Mouse (Mus musculus) kidney, embryonic 15.5 days (tissue): ENCODE measurements around the gene Rdh16f1. TPM values are rescaled to one million over a fixed set of nuclear protein-coding genes. Genes with fewer than 3 reads are reported as not detected.

Source experiments
- ATAC-seq: fragments of 200-750 bp; cut with Nextera tagmentation; replicated peaks from 2 replicates; pipeline ENCODE4 v1.8.0; 2017; ENCODE audit warnings: moderate TSS enrichment; ENCODE audit not compliant: low FRiP score
- H3K27ac ChIP-seq: fragments of 300-500 bp; sonication (generic); 2 replicates; pipeline ENCODE4 v1.5.1; 2015; ENCODE audit warnings: mild to moderate bottlenecking, inconsistent platforms
- H3K27me3 ChIP-seq: fragments of 300-500 bp; sonication (generic); 2 replicates; pipeline ENCODE4 v1.6.1; 2015; ENCODE audit warnings: inconsistent platforms
- H3K36me3 ChIP-seq: fragments of 300-500 bp; sonication (generic); 2 replicates; pipeline ENCODE4 v1.6.1; 2015; ENCODE audit warnings: inconsistent platforms
- H3K4me1 ChIP-seq: fragments of 300-500 bp; sonication (generic); 2 replicates; pipeline ENCODE4 v1.6.1; 2015; ENCODE audit warnings: inconsistent platforms
- H3K4me2 ChIP-seq: fragments of 300-500 bp; sonication (generic); 2 replicates; pipeline ENCODE4 v1.6.1; 2015; ENCODE audit warnings: moderate library complexity, mild to moderate bottlenecking, inconsistent platforms
- H3K4me3 ChIP-seq: fragments of 300-500 bp; sonication (generic); replicated peaks from 2 replicates; pipeline ENCODE4 v1.5.1; 2015; ENCODE audit warnings: mild to moderate bottlenecking, inconsistent platforms
- H3K9ac ChIP-seq: fragments of 300-500 bp; sonication (generic); 2 replicates; pipeline ENCODE4 v1.6.1; 2015; ENCODE audit warnings: mild to moderate bottlenecking, inconsistent platforms
- H3K9me3 ChIP-seq: fragments of 300-500 bp; sonication (generic); replicated peaks from 2 replicates; pipeline ENCODE4 v1.6.1; 2016; ENCODE audit warnings: inconsistent platforms
- WGBS: fragments of 180-500 bp; shearing (Covaris S2); methylation state at CpG from one replicate; pipeline ENCODE4 v1.1.7; 2015; ENCODE audit warnings: mixed read lengths; 5-methylcytosine and 5-hydroxymethylcytosine counted together
- polyA plus RNA-seq: library from polyadenylated mRNA; unstranded; fragments of >200 nt; fragmentation: Nextera tagmentation; extraction: Ambion mirVana; gene quantifications from 2 replicates; pipeline ENCODE4 v1.2.1, GENCODE M21; 2015

Rdh16f1 gene
- polyA plus RNA-seq, 1 experiment from 2014 or later, result 0.34 TPM

- 72% methylated on average over 2 of the region's 2 CpGs for whole genome bisulfite sequencing
- no peak for ATAC-seq
- Histone ChIP-seq H3K9ac (no peak overlapping the region), H3K4me2 (no peak overlapping the region), H3K27me3 (no peaks in the 10 kb centered on the region), H3K36me3 (no peaks in the 10 kb centered on the region), H3K4me1 (no peaks in the 10 kb centered on the region), H3K27ac (no peak overlapping the region), H3K4me3 (no peak overlapping the region), H3K9me3 (no peaks in the 10 kb centered on the region)
These were observed 81.2 kb downstream of the Rdh16f1 start for GRCm38 (mm10) chr10:127840776-127841175.

Other genes starting within 250 kb of the Rdh16f1 start
- 51.2 and 72.2 TPM in 2 replicates for gene Ndufa4l2, start 244.8 kb upstream of the Rdh16f1 start, polyA plus RNA-seq
- gene Shmt2, start 237.3 kb upstream of the Rdh16f1 start, polyA plus RNA-seq, result 99.8 and 111 TPM in 2 replicates
- gene Nxph4, start 225.2 kb upstream of the Rdh16f1 start, polyA plus RNA-seq, result 1.7 and 3.3 TPM in 2 replicates
- gene Lrp1, start 138.6 kb upstream of the Rdh16f1 start, polyA plus RNA-seq, result 52.4 and 65.0 TPM in 2 replicates
- 26.5 and 27.2 TPM in 2 replicates for gene Stat6, start 116.8 kb upstream of the Rdh16f1 start, polyA plus RNA-seq
- gene Nemp1, start 92.9 kb upstream of the Rdh16f1 start, polyA plus RNA-seq, result 10.9 TPM in 2 replicates
- 27.1 and 30.8 TPM in 2 replicates for gene Nab2, start 91.2 kb upstream of the Rdh16f1 start, polyA plus RNA-seq
- 0.65 and 0.81 TPM in 2 replicates for gene Myo1a, start 54.6 kb upstream of the Rdh16f1 start, polyA plus RNA-seq
- 2.2 and 2.3 TPM in 2 replicates for gene Tac2, start 35.3 kb upstream of the Rdh16f1 start, polyA plus RNA-seq
- 3.9 TPM in 2 replicates for gene Zbtb39, start 20.2 kb upstream of the Rdh16f1 start, polyA plus RNA-seq
- 7.5 and 8.3 TPM in 2 replicates for gene Gpr182, start 8.1 kb upstream of the Rdh16f1 start, polyA plus RNA-seq
- gene Rdh1, start 66 bp upstream of the Rdh16f1 start, polyA plus RNA-seq, result 0.12 and 0.14 TPM in 2 replicates
- 0.19 TPM in 1 of 2 replicates, not detected in the other for gene Rdh9, start 16.6 kb downstream of the Rdh16f1 start, polyA plus RNA-seq
- gene Rdh16, start 41.4 kb downstream of the Rdh16f1 start, polyA plus RNA-seq, result 0.36 and 0.45 TPM in 2 replicates
- 2.0 TPM in 2 replicates for gene Rdh19, start 90.1 kb downstream of the Rdh16f1 start, polyA plus RNA-seq
- 0.64 and 0.72 TPM in 2 replicates for gene Rdh16f2, start 106.7 kb downstream of the Rdh16f1 start, polyA plus RNA-seq
- not detected in 2 replicates for gene Rdh7, start 129.0 kb downstream of the Rdh16f1 start, polyA plus RNA-seq
- gene Sdr9c7, start 138.7 kb downstream of the Rdh16f1 start, polyA plus RNA-seq, result 0.08 TPM in 1 of 2 replicates, not detected in the other
- not detected in 2 replicates for gene Hsd17b6, start 247.8 kb downstream of the Rdh16f1 start, polyA plus RNA-seq